Comparison of ENCODE assay signal across 8 mouse cellular contexts in the genomic region with DNA sequence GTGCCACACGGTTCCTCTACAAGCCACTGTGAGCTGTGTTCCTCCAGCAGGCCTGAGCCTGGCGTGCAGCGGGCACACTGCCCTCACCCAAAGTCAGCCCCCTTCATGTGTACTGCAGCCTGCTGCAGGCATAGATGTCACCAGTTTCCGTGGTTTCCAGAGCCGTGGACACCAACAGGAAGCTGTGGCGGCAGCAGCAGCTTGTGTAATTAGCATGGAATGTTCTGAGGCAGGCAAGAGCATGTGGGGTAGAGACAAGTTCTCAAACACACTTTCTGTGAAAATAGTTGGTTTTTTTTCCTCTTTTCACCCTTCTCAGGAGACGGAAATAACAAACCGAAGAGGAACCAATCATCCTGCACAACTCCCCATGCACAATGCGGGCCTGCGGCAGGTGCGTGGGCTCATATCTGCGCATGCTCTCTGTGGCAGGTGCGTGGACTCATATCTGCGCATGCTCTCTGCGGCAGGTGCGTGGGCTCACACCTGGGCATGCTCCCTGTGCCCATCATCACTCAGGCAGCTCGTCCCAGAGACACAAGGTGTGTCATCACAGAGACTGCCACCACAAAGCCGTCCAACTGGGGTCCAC.
A peak's percentile ranks its signal among the peaks of the same experiment; 100 is the strongest.
DNase-seq lines count a peak whose midpoint lies in the region; ATAC-seq and TF ChIP-seq lines count a peak whose summit lies in the region.

No protein-coding gene starts in this region.

- no peak for TF ChIP-seq POLR2A in lung, adult 2 months (IDR thresholded peaks at IDR 0.05; ENCODE audit: borderline replicate concordance, extremely low read depth, low read depth, low read length)
- TF ChIP-seq POLR2A in cortical plate, adult 2 months (IDR thresholded peaks at IDR 0.05; ENCODE audit: extremely low read depth, insufficient read depth, low read length) = 0 out of 2 replicates have a peak, but pooled peaks have one; percentile 21

- no peaks in the 10 kb centered on the region for H3K27me3 ChIP-seq in hindbrain, embryonic 14.5 days (ENCODE audit: control insufficient read depth, insufficient read depth, low read length)

- no peaks in the 10 kb centered on the region for H3K9me3 ChIP-seq in hindbrain, embryonic 14.5 days (ENCODE audit: control insufficient read depth, low read length)

- intact Hi-C loops in gastrocnemius, postnatal 14 days (cut with DNase I; ENCODE audit: low total_unique reads) = no loop called here

- 59% methylated on average over 18 of the region's 18 CpGs for WGBS in lung, adult 2 months
- WGBS in hindbrain, embryonic 14.5 days = 87% methylated on average over 18 of the region's 18 CpGs

- H3K4me2 ChIP-seq in hindbrain, embryonic 14.5 days (replicated peaks) = no peak overlapping the region

- H3K9ac ChIP-seq in hindbrain, embryonic 14.5 days = no peak overlapping the region

- peak; percentile 68 to 70 for DNase-seq in lung, adult 18-20 months
- DNase-seq in lung, adult 2 months = no peak
- DNase-seq in layer of hippocampus, adult 9-10 months (ENCODE audit: low spot score) = peak; percentile 30
- no peak for DNase-seq in cerebellum, adult 8-10 months
- no peak for DNase-seq in hindbrain, embryonic 14.5 days (ENCODE audit: low spot score)
- DNase-seq in gastrocnemius, postnatal 14 days = no peak

- peak; percentile 29 for ATAC-seq in monocyte, adult 5-6 weeks (replicated peaks; ENCODE audit: insufficient number of reproducible peaks, low FRiP score, low TSS enrichment, poor library complexity, severe bottlenecking)
- ATAC-seq in hindbrain, embryonic 14.5 days (ENCODE audit: low FRiP score) = no peak

- TF ChIP-seq CTCF in lung, adult 2 months (IDR thresholded peaks at IDR 0.05; ENCODE audit: insufficient read depth, low read length) = no peak
- TF ChIP-seq CTCF in cortical plate, adult 2 months (IDR thresholded peaks at IDR 0.05; ENCODE audit: extremely low read depth, insufficient read depth, low read length) = no peak

- peaks cover 25% of the 10 kb centered on the region for H3K4me1 ChIP-seq in lung, adult 2 months (ENCODE audit: control insufficient read depth, insufficient read depth, low read length)
- no peaks in the 10 kb centered on the region for H3K4me1 ChIP-seq in cortical plate, adult 2 months (ENCODE audit: control insufficient read depth, insufficient read depth, low read length)
- peaks cover 26% of the 10 kb centered on the region for H3K4me1 ChIP-seq in hindbrain, embryonic 14.5 days (replicated peaks; ENCODE audit: control insufficient read depth, insufficient read depth, low read length)

- H3K27ac ChIP-seq in cortical plate, adult 2 months (ENCODE audit: insufficient read depth, low read length) = peak overlapping the region; percentile 20; the same call in 1 of the 2 replicates
- H3K27ac ChIP-seq in hindbrain, embryonic 14.5 days = no peak overlapping the region

- no peak overlapping the region for H3K4me3 ChIP-seq in lung, adult 2 months (replicated peaks; ENCODE audit: extremely low read depth, low read depth, low read length)
- no peak overlapping the region for H3K4me3 ChIP-seq in cortical plate, adult 2 months (ENCODE audit: insufficient read depth, low read length)
- no peak overlapping the region for H3K4me3 ChIP-seq in hindbrain, embryonic 14.5 days (replicated peaks; ENCODE audit: low read length)

- H3K36me3 ChIP-seq in hindbrain, embryonic 14.5 days (replicated peaks; ENCODE audit: control insufficient read depth, insufficient read depth) = no peaks in the 10 kb centered on the region

Comparison
In these comparisons a context has a peak if more than half of its experiments do, and no peak if none do; other contexts are left out.
1. DNase-seq: peak in lung, adult 18-20 months (2 of 2) and layer of hippocampus, adult 9-10 months (single experiment); none in lung, adult 2 months (single experiment), cerebellum, adult 8-10 months (single experiment), hindbrain, embryonic 14.5 days (single experiment) and gastrocnemius, postnatal 14 days (single experiment).